Mouse (Mus musculus) MEL (cell line): ENCODE results near the gene Tbcd. TPM values are rescaled to one million over a fixed set of nuclear protein-coding genes. Genes with fewer than 3 reads are reported as not detected.

ENCODE experiments used
- DNase-seq: peaks from one replicate; pipeline ENCODE4 v3.0.0; 2011; ENCODE audit warnings: low read depth, low spot score
- H3K27ac ChIP-seq: 2 replicates; pipeline ENCODE4 v1.5.1; 2012; ENCODE audit warnings: low read depth, mild to moderate bottlenecking, control low read depth, low read length, moderate library complexity; ENCODE audit not compliant: control insufficient read depth
- H3K27me3 ChIP-seq, 2 experiments: fragments of 150-350 bp in 1 of 2; sonication (generic) in 1 of 2; 2 replicates each; pipeline ENCODE4 v1.6.1; 2012; ENCODE audit warnings: low read length in 2 of 2, mild to moderate bottlenecking in 2 of 2, improper control_type of control experiment in 1 of 2, moderate library complexity in 1 of 2; ENCODE audit not compliant: insufficient read depth in 2 of 2, control insufficient read depth in 1 of 2
- H3K36me3 ChIP-seq, 2 experiments: 2 replicates each; pipeline ENCODE4 v1.6.1; 2012 to 2014; ENCODE audit warnings: low read length in 2 of 2, improper control_type of control experiment in 1 of 2, inconsistent platforms in 1 of 2, mild to moderate bottlenecking in 1 of 2; ENCODE audit not compliant: insufficient read depth in 2 of 2, control insufficient read depth in 1 of 2
- H3K4me1 ChIP-seq, 2 experiments: fragments of 150-350 bp in 1 of 2; sonication (generic) in 1 of 2; 2 replicates each; pipeline ENCODE4 v1.6.1; 2012; ENCODE audit warnings: low read length in 2 of 2, improper control_type of control experiment in 1 of 2, mild to moderate bottlenecking in 1 of 2; ENCODE audit not compliant: insufficient read depth in 2 of 2, control insufficient read depth in 1 of 2
- H3K4me3 ChIP-seq, 2 experiments: fragments of 150-350 bp in 1 of 2; sonication (generic) in 1 of 2; 2 replicates each; pipeline ENCODE4 v1.5.1; 2012; ENCODE audit warnings: low read depth in 2 of 2, low read length in 2 of 2, mild to moderate bottlenecking in 2 of 2, moderate library complexity in 2 of 2, control low read depth in 1 of 2, improper control_type of control experiment in 1 of 2; ENCODE audit not compliant: control insufficient read depth in 1 of 2, insufficient read depth in 1 of 2
- H3K79me2 ChIP-seq: 2 replicates; pipeline ENCODE4 v1.6.1; 2012; ENCODE audit warnings: mild to moderate bottlenecking, low read length, moderate library complexity; ENCODE audit not compliant: control insufficient read depth, poor library complexity, insufficient read depth
- H3K9ac ChIP-seq: 2 replicates; pipeline ENCODE4 v1.6.1; 2012; ENCODE audit warnings: low read depth, mild to moderate bottlenecking, control low read depth, low read length, moderate library complexity; ENCODE audit not compliant: control insufficient read depth, poor library complexity, severe bottlenecking
- H3K9me3 ChIP-seq: fragments of 150-350 bp; sonication (generic); replicated peaks from 2 replicates; pipeline ENCODE4 v1.6.1; 2012; ENCODE audit warnings: mild to moderate bottlenecking, low read length, improper control_type of control experiment, moderate library complexity; ENCODE audit not compliant: insufficient read depth
- BHLHE40 ChIP-seq: IDR thresholded peaks from 2 replicates; pipeline ENCODE4 v1.6.1; 2012; ENCODE audit warnings: low read depth, mild to moderate bottlenecking, inconsistent platforms, low read length, improper control_type of control experiment, borderline replicate concordance
- CTCF ChIP-seq, 3 experiments: IDR thresholded peaks in 2 of 3; conservative IDR thresholded peaks in 1 of 3; 2 replicates each; pipeline ENCODE4 v1.5.1; 2011 to 2012; ENCODE audit warnings: low read length in 3 of 3, low read depth in 2 of 3, mild to moderate bottlenecking in 2 of 3, improper control_type of control experiment in 1 of 3, inconsistent platforms in 1 of 3, mixed read lengths in 1 of 3, moderate library complexity in 1 of 3; ENCODE audit not compliant: control insufficient read depth in 1 of 3, insufficient read depth in 1 of 3, poor library complexity in 1 of 3, severe bottlenecking in 1 of 3
- ELF1 ChIP-seq: IDR thresholded peaks from 2 replicates; pipeline ENCODE4 v1.6.1; 2014; ENCODE audit warnings: low read depth, mild to moderate bottlenecking, inconsistent platforms, low read length, improper control_type of control experiment, moderate library complexity
- EP300 ChIP-seq, 2 experiments: IDR thresholded peaks; 2 replicates each; pipeline ENCODE4 v1.6.1; 2011; ENCODE audit warnings: improper control_type of control experiment in 2 of 2, low read length in 2 of 2, low read depth in 1 of 2, mild to moderate bottlenecking in 1 of 2
- ETS1 ChIP-seq: IDR thresholded peaks from 2 replicates; pipeline ENCODE4 v1.6.1; 2012; ENCODE audit warnings: low read depth, mild to moderate bottlenecking, inconsistent platforms, low read length, improper control_type of control experiment, moderate library complexity
- GATA1 ChIP-seq: IDR thresholded peaks from 2 replicates; pipeline ENCODE4 v1.6.1; 2011; ENCODE audit warnings: low read depth, low read length, improper control_type of control experiment
- HCFC1 ChIP-seq: IDR thresholded peaks from 2 replicates; pipeline ENCODE4 v1.6.1; 2012; ENCODE audit warnings: low read depth, mild to moderate bottlenecking, inconsistent platforms, low read length, improper control_type of control experiment, moderate library complexity
- KAT2A ChIP-seq: conservative IDR thresholded peaks from 2 replicates; pipeline ENCODE4 v1.6.1; 2012; ENCODE audit warnings: low read depth, low read length, improper control_type of control experiment, inconsistent platforms
- MAFK ChIP-seq: IDR thresholded peaks from 2 replicates; pipeline ENCODE4 v1.6.1; 2011; ENCODE audit warnings: low read depth, mild to moderate bottlenecking, low read length, improper control_type of control experiment, borderline replicate concordance
- MAX ChIP-seq: IDR thresholded peaks from 2 replicates; pipeline ENCODE4 v1.6.1; 2011; ENCODE audit warnings: low read length, improper control_type of control experiment
- MAZ ChIP-seq: IDR thresholded peaks from 2 replicates; pipeline ENCODE4 v1.6.1; 2012; ENCODE audit warnings: low read depth, mild to moderate bottlenecking, inconsistent platforms, low read length, improper control_type of control experiment
- MEF2A ChIP-seq: IDR thresholded peaks from 2 replicates; pipeline ENCODE4 v1.6.1; 2014; ENCODE audit warnings: low read depth, mild to moderate bottlenecking, inconsistent platforms, low read length, improper control_type of control experiment; ENCODE audit not compliant: poor library complexity, insufficient replicate concordance, severe bottlenecking; ENCODE audit errors: extremely low read depth
- MXI1 ChIP-seq: IDR thresholded peaks from 2 replicates; pipeline ENCODE4 v1.6.1; 2011; ENCODE audit warnings: mild to moderate bottlenecking, low read depth, low read length, improper control_type of control experiment
- NRF1 ChIP-seq: IDR thresholded peaks from 2 replicates; pipeline ENCODE4 v1.6.1; 2014; ENCODE audit warnings: low read depth, mild to moderate bottlenecking, inconsistent platforms, low read length, improper control_type of control experiment, moderate library complexity; ENCODE audit not compliant: poor library complexity, insufficient read depth, severe bottlenecking
- SIN3A ChIP-seq: IDR thresholded peaks from 2 replicates; pipeline ENCODE4 v1.6.1; 2012; ENCODE audit warnings: low read length, improper control_type of control experiment, inconsistent platforms
- SMC3 ChIP-seq: IDR thresholded peaks from 2 replicates; pipeline ENCODE4 v1.6.1; 2011; ENCODE audit warnings: low read depth, low read length, improper control_type of control experiment
- TBP ChIP-seq: IDR thresholded peaks from 2 replicates; pipeline ENCODE4 v1.8.0; 2011; ENCODE audit warnings: low read depth, low read length, improper control_type of control experiment
- TCF12 ChIP-seq: IDR thresholded peaks from 2 replicates; pipeline ENCODE4 v1.6.1; 2014; ENCODE audit warnings: low read depth, mild to moderate bottlenecking, inconsistent platforms, low read length, improper control_type of control experiment, moderate library complexity
- UBTF ChIP-seq: IDR thresholded peaks from 2 replicates; pipeline ENCODE4 v1.6.1; 2012; ENCODE audit warnings: low read depth, mild to moderate bottlenecking, inconsistent platforms, low read length, improper control_type of control experiment, moderate library complexity, borderline replicate concordance; ENCODE audit not compliant: insufficient read depth
- USF1 ChIP-seq: IDR thresholded peaks from 2 replicates; pipeline ENCODE4 v1.6.1; 2014; ENCODE audit warnings: low read depth, mild to moderate bottlenecking, inconsistent platforms, low read length, improper control_type of control experiment, moderate library complexity
- ZKSCAN1 ChIP-seq: IDR thresholded peaks from 2 replicates; pipeline ENCODE4 v1.6.1; 2012; ENCODE audit warnings: low read depth, mild to moderate bottlenecking, inconsistent platforms, low read length, improper control_type of control experiment, moderate library complexity
- ZMIZ1 ChIP-seq: IDR thresholded peaks from 2 replicates; pipeline ENCODE4 v1.6.1; 2012; ENCODE audit warnings: low read depth, mild to moderate bottlenecking, inconsistent platforms, low read length, improper control_type of control experiment, moderate library complexity
- ZNF384 ChIP-seq: IDR thresholded peaks from 2 replicates; pipeline ENCODE4 v1.6.1; 2012; ENCODE audit warnings: low read depth, mild to moderate bottlenecking, inconsistent platforms, low read length, improper control_type of control experiment
- polyA plus RNA-seq, 2 experiments: library from polyadenylated mRNA; stranded (reverse) in 1 of 2; unstranded in 1 of 2; fragments of >175 nt in 1 of 2; fragments of >200 nt in 1 of 2; gene quantifications; 2 replicates each; pipeline versions ENCODE4 v1.2.1 to v1.2.4; 2012; ENCODE audit warnings: low replicate concordance in 2 of 2, low read depth in 1 of 2; ENCODE audit not compliant: insufficient read length in 2 of 2, insufficient read depth in 1 of 2, missing spikeins in 1 of 2
- total RNA-seq: library from RNA; depleted of rRNA; stranded (reverse); fragments of 300-350 nt; gene quantifications from 2 replicates; pipeline ENCODE4 v1.2.3, GENCODE M21; 2012

Tbcd gene
- total and polyA plus RNA-seq, 3 experiments, result 50.0 to 65.3 TPM; not detected in 1

- Histone ChIP-seq H3K36me3 (peaks cover 2 to 20% of the 10 kb centered on the region in 2 experiments), H3K4me1 (peaks cover 29% of the 10 kb centered on the region in 2 experiments), H3K9ac (no peak overlapping the region), H3K4me3 (no peak overlapping the region), H3K79me2 (no peaks in the 10 kb centered on the region), H3K27me3 (no peaks in the 10 kb centered on the region), H3K9me3 (no peaks in the 10 kb centered on the region), H3K27ac (no peak overlapping the region)
- DNase-seq, result no peak
- TF ChIP-seq MAZ, result no peak
- TF ChIP-seq ELF1, result 0 out of 2 replicates have a peak, but pooled peaks have one; percentile 12
Observed at GRCm38 (mm10) chr11:121544755-121545397, 93.1 kb downstream of the Tbcd start.

GRCm38 (mm10) chr11:121545398-121546034 lies 93.8 kb downstream of the Tbcd start:
- TF ChIP-seq MAZ (no peak), GATA1 (no peak), USF1 (no peak), MXI1 (no peak), ZKSCAN1 (no peak), SIN3A (no peak), MEF2A (no peak), ZMIZ1 (no peak), KAT2A (no peak)
- TF ChIP-seq, all 39 proteins: peak for 0
- Histone ChIP-seq H3K36me3 (peaks cover 2 to 20% of the 10 kb centered on the region in 2 experiments), H3K27me3 (no peaks in the 10 kb centered on the region), H3K4me3 (no peak overlapping the region), H3K27ac (no peak overlapping the region), H3K9ac (no peak overlapping the region), H3K4me1 (peaks cover 29 to 30% of the 10 kb centered on the region in 2 experiments), H3K79me2 (no peaks in the 10 kb centered on the region), H3K9me3 (no peaks in the 10 kb centered on the region)
- peak; percentile 30 for DNase-seq

GRCm38 (mm10) chr11:121547234-121547633 lies 95.5 kb downstream of the Tbcd start:
- Histone ChIP-seq H3K9ac (no peak overlapping the region), H3K27ac (peak overlapping the region; percentile 45)
- TF ChIP-seq TBP, result no peak
- no peak for TF ChIP-seq MEF2A
- TF ChIP-seq NRF1, result no peak
- peak; percentile 66 for TF ChIP-seq ETS1
- TF ChIP-seq MAX, result no peak
- TF ChIP-seq TCF12, result peak; percentile 37; the same call in 1 of the 2 replicates
- TF ChIP-seq GATA1, result no peak
- no peak for TF ChIP-seq SMC3
- no peak for TF ChIP-seq UBTF
- no peak for TF ChIP-seq HCFC1
- peak in 1 of 2 experiments; percentile 44; a peak in 2 of 4 replicates for TF ChIP-seq EP300 (IDR thresholded peaks at IDR 0.05; ENCODE audit: low read depth in 1 of 2, low read length in 2 of 2)
- TF ChIP-seq ZNF384, result no peak
- no peak for TF ChIP-seq CTCF (IDR thresholded peaks at IDR 0.05 in 2 of 3, conservative IDR thresholded peaks at IDR 0.05 in 1 of 3; ENCODE audit: control insufficient read depth in 1 of 3, insufficient read depth in 1 of 3, low read depth in 2 of 3, low read length in 3 of 3, poor library complexity in 1 of 3, severe bottlenecking in 1 of 3)
- TF ChIP-seq MAFK, result peak; percentile 57; the same call in 1 of the 2 replicates
- TF ChIP-seq BHLHE40, result peak; percentile 61; the same call in 1 of the 2 replicates
- TF ChIP-seq SIN3A, result no peak

More at GRCm38 (mm10) chr11:121547234-121547633, 95.5 kb downstream of the Tbcd start:
- H3K4me3 ChIP-seq, result no peak overlapping the region
- peaks cover 2 to 21% of the 10 kb centered on the region in 2 experiments; a peak in 2 of 4 replicates for H3K36me3 ChIP-seq
- DNase-seq, result peak; percentile 68
- H3K27me3 ChIP-seq, result no peaks in the 10 kb centered on the region
- H3K9me3 ChIP-seq, result no peaks in the 10 kb centered on the region
- no peaks in the 10 kb centered on the region for H3K79me2 ChIP-seq
- H3K4me1 ChIP-seq, result peaks cover 32 to 33% of the 10 kb centered on the region in 2 experiments
